Mouse (Mus musculus) small intestine, adult 2 months (tissue): Measurements from ENCODE around the gene Skor1.

Experiments
- CTCF ChIP-seq: fragments of 200-500 bp; IDR thresholded peaks from 2 replicates; pipeline ENCODE4 v1.5.1; 2012; ENCODE audit warnings: low read depth, mild to moderate bottlenecking, control low read depth, inconsistent platforms, low read length, moderate library complexity, mixed read lengths; ENCODE audit not compliant: insufficient replicate concordance, insufficient read length; ENCODE audit errors: extremely low read depth
- POLR2A ChIP-seq: fragments of 200-500 bp; IDR thresholded peaks from 2 replicates; pipeline ENCODE4 v1.6.1; 2012; ENCODE audit warnings: low read depth, mild to moderate bottlenecking, control low read depth, inconsistent platforms, low read length, moderate library complexity

GRCm38 (mm10) chr9:63091101-63091921, 57.5 kb downstream of the Skor1 start:
- 0 out of 2 replicates have a peak, but pooled peaks have one; percentile 7 for TF ChIP-seq CTCF
- TF ChIP-seq POLR2A: no peak
